Mouse (Mus musculus) liver, embryonic 15.5 days (tissue): ENCODE measurements around the gene Gm37240. TPM values are rescaled to one million over a fixed set of nuclear protein-coding genes. Genes with fewer than 3 reads are reported as not detected.
A peak's percentile ranks its signal among the peaks of the same experiment; 100 is the strongest.
"Not testable (repeated sequence)": the region's sequence is repeated elsewhere in the genome, so short reads cannot be mapped to it uniquely, and the experiment has no call there.

ENCODE experiments used
- ATAC-seq: fragments of 200-750 bp; cut with Nextera tagmentation; 2 replicates; pipeline ENCODE4 v1.8.0; 2017; ENCODE audit warnings: moderate number of reproducible peaks, mild to moderate bottlenecking, moderate library complexity; ENCODE audit not compliant: insufficient read depth
- H3K27ac ChIP-seq: fragments of 300-500 bp; sonication (generic); replicated peaks from 2 replicates; pipeline ENCODE4 v1.5.1; 2015; ENCODE audit warnings: mild to moderate bottlenecking, inconsistent platforms
- H3K27me3 ChIP-seq: fragments of 300-500 bp; sonication (generic); 2 replicates; pipeline ENCODE4 v1.6.1; 2015; ENCODE audit warnings: mild to moderate bottlenecking, inconsistent platforms
- H3K36me3 ChIP-seq: fragments of 300-500 bp; sonication (generic); replicated peaks from 2 replicates; pipeline ENCODE4 v1.6.1; 2015; ENCODE audit warnings: moderate library complexity, mild to moderate bottlenecking, inconsistent platforms
- H3K4me1 ChIP-seq: fragments of 300-500 bp; sonication (generic); replicated peaks from 2 replicates; pipeline ENCODE4 v1.6.1; 2015; ENCODE audit warnings: inconsistent platforms
- H3K4me2 ChIP-seq: fragments of 300-500 bp; sonication (generic); 2 replicates; pipeline ENCODE4 v1.6.1; 2015; ENCODE audit warnings: moderate library complexity, mild to moderate bottlenecking, inconsistent platforms
- H3K4me3 ChIP-seq: fragments of 300-500 bp; sonication (generic); replicated peaks from 2 replicates; pipeline ENCODE4 v1.5.1; 2015; ENCODE audit warnings: mild to moderate bottlenecking, inconsistent platforms
- H3K9ac ChIP-seq: fragments of 300-500 bp; sonication (generic); 2 replicates; pipeline ENCODE4 v1.6.1; 2015; ENCODE audit warnings: moderate library complexity, mild to moderate bottlenecking, inconsistent platforms
- H3K9me3 ChIP-seq: fragments of 300-500 bp; sonication (generic); replicated peaks from 2 replicates; pipeline ENCODE4 v1.6.1; 2016; ENCODE audit warnings: inconsistent platforms
- WGBS: fragments of 180-500 bp; shearing (Covaris S2); methylation state at CpG from one replicate; pipeline ENCODE4 v1.1.7; 2015; ENCODE audit warnings: mixed read lengths; ENCODE audit not compliant: insufficient replicate concordance; 5-methylcytosine and 5-hydroxymethylcytosine counted together
- polyA plus RNA-seq: library from polyadenylated mRNA; unstranded; fragments of >200 nt; fragmentation: Nextera tagmentation; extraction: Ambion mirVana; gene quantifications from 2 replicates; pipeline ENCODE4 v1.2.1, GENCODE M21; 2015

Gm37240 gene
- polyA plus RNA-seq, 1 experiment from 2014 or later: 0.24 TPM

GRCm38 (mm10) chr3:84870126-84870525 lies 1017.2 kb downstream of the Gm37240 start:
- H3K9me3 ChIP-seq: no peaks in the 10 kb centered on the region

GRCm38 (mm10) chr3:84867991-84868390 lies 1019.3 kb downstream of the Gm37240 start:
- ATAC-seq: no peak
- Histone ChIP-seq H3K9ac (no peak overlapping the region), H3K9me3 (no peaks in the 10 kb centered on the region), H3K36me3 (0 out of 2 replicates have a peak, but pooled peaks cover 7% of the 10 kb centered on the region), H3K4me2 (no peak overlapping the region), H3K4me1 (peaks cover 13% of the 10 kb centered on the region), H3K27ac (no peak overlapping the region), H3K27me3 (no peaks in the 10 kb centered on the region), H3K4me3 (no peak overlapping the region)
- 43% methylated on average over 1 of the region's 1 CpGs for WGBS

More at GRCm38 (mm10) chr3:84870126-84870525, 1017.2 kb downstream of the Gm37240 start:
- no peak overlapping the region for H3K4me3 ChIP-seq
- no peaks in the 10 kb centered on the region for H3K36me3 ChIP-seq
- no peak overlapping the region for H3K4me2 ChIP-seq
- H3K27ac ChIP-seq: no peak overlapping the region
- no peak for ATAC-seq
- no peak overlapping the region for H3K9ac ChIP-seq
- H3K27me3 ChIP-seq: no peaks in the 10 kb centered on the region
- H3K4me1 ChIP-seq: peaks cover 13% of the 10 kb centered on the region

- Histone ChIP-seq H3K9ac (no peak overlapping the region), H3K4me3 (no peak overlapping the region), H3K9me3 (no peaks in the 10 kb centered on the region), H3K36me3 (0 out of 2 replicates have a peak, but pooled peaks cover 7% of the 10 kb centered on the region), H3K4me2 (no peak overlapping the region), H3K27me3 (no peaks in the 10 kb centered on the region), H3K27ac (no peak overlapping the region), H3K4me1 (peaks cover 13% of the 10 kb centered on the region)
- WGBS: 47% methylated on average over 1 of the region's 1 CpGs
- no peak for ATAC-seq
Measured at GRCm38 (mm10) chr3:84867434-84867975, 1019.8 kb downstream of the Gm37240 start.

- H3K9ac ChIP-seq: no peak overlapping the region
- H3K27me3 ChIP-seq: no peaks in the 10 kb centered on the region
- H3K27ac ChIP-seq: no peak overlapping the region
- no peak overlapping the region for H3K4me3 ChIP-seq
- H3K4me2 ChIP-seq: no peak overlapping the region
- WGBS: 66% methylated on average over 4 of the region's 4 CpGs
- 0 out of 2 replicates have a peak, but pooled peaks cover 7% of the 10 kb centered on the region for H3K36me3 ChIP-seq
- H3K4me1 ChIP-seq: peaks cover 13% of the 10 kb centered on the region
- H3K9me3 ChIP-seq: no peaks in the 10 kb centered on the region
- peak; percentile 28; the same call in 1 of the 2 replicates for ATAC-seq
Measured at GRCm38 (mm10) chr3:84866866-84867265, 1020.5 kb downstream of the Gm37240 start.

GRCm38 (mm10) chr3:84865684-84866083 lies 1021.6 kb downstream of the Gm37240 start:
- no peaks in the 10 kb centered on the region for H3K9me3 ChIP-seq
- H3K27ac ChIP-seq: no peak overlapping the region
- no peak overlapping the region for H3K9ac ChIP-seq
- H3K4me1 ChIP-seq: peaks cover 15% of the 10 kb centered on the region
- no peak overlapping the region for H3K4me3 ChIP-seq
- H3K36me3 ChIP-seq: 0 out of 2 replicates have a peak, but pooled peaks cover 7% of the 10 kb centered on the region
- no peak for ATAC-seq
- 64% methylated on average over 3 of the region's 3 CpGs for whole genome bisulfite sequencing
- H3K27me3 ChIP-seq: no peaks in the 10 kb centered on the region
- H3K4me2 ChIP-seq: no peak overlapping the region

- not testable (repeated sequence) for H3K4me3 ChIP-seq, H3K27me3 ChIP-seq, H3K36me3 ChIP-seq, H3K27ac ChIP-seq, ATAC-seq, H3K9me3 ChIP-seq, H3K9ac ChIP-seq, H3K4me2 ChIP-seq
- 58% methylated on average over 3 of the region's 3 CpGs for WGBS
- peaks cover 15% of the 10 kb centered on the region for H3K4me1 ChIP-seq
Measured at GRCm38 (mm10) chr3:84861817-84862216, 1025.5 kb downstream of the Gm37240 start.

- H3K4me2 ChIP-seq: no peak overlapping the region
- no peak overlapping the region for H3K27ac ChIP-seq
- no peak overlapping the region for H3K4me3 ChIP-seq
- H3K9ac ChIP-seq: no peak overlapping the region
- WGBS: 62% methylated on average over 1 of the region's 1 CpGs
- H3K27me3 ChIP-seq: no peaks in the 10 kb centered on the region
- no peaks in the 10 kb centered on the region for H3K9me3 ChIP-seq
- peak; percentile 54; the same call in 1 of the 2 replicates for ATAC-seq
- H3K4me1 ChIP-seq: peaks cover 15% of the 10 kb centered on the region
- 0 out of 2 replicates have a peak, but pooled peaks cover 7% of the 10 kb centered on the region for H3K36me3 ChIP-seq
Measured at GRCm38 (mm10) chr3:84860669-84861068, 1026.6 kb downstream of the Gm37240 start.

GRCm38 (mm10) chr3:84854440-84854839 lies 1032.9 kb downstream of the Gm37240 start:
- Histone ChIP-seq H3K4me2 (no peak overlapping the region), H3K27ac (no peak overlapping the region), H3K36me3 (no peaks in the 10 kb centered on the region), H3K4me3 (no peak overlapping the region), H3K27me3 (no peaks in the 10 kb centered on the region), H3K4me1 (peaks cover 31% of the 10 kb centered on the region), H3K9me3 (no peaks in the 10 kb centered on the region), H3K9ac (no peak overlapping the region)
- ATAC-seq: no peak
- 55% methylated on average over 1 of the region's 1 CpGs for WGBS

GRCm38 (mm10) chr3:84852877-84853276 lies 1034.4 kb downstream of the Gm37240 start:
- Histone ChIP-seq H3K4me2 (no peak overlapping the region), H3K4me1 (peaks cover 30% of the 10 kb centered on the region), H3K9me3 (no peaks in the 10 kb centered on the region), H3K36me3 (no peaks in the 10 kb centered on the region), H3K27me3 (no peaks in the 10 kb centered on the region), H3K9ac (no peak overlapping the region), H3K4me3 (no peak overlapping the region), H3K27ac (no peak overlapping the region)
- 0 out of 2 replicates have a peak, but pooled peaks have one; percentile 9 for ATAC-seq
- WGBS: 42% methylated on average over 7 of the region's 7 CpGs

- peaks cover 31% of the 10 kb centered on the region for H3K4me1 ChIP-seq
- H3K9ac ChIP-seq: no peak overlapping the region
- no peak overlapping the region for H3K4me3 ChIP-seq
- no peak overlapping the region for H3K4me2 ChIP-seq
- no peak for ATAC-seq
- 59% methylated on average over 1 of the region's 1 CpGs for WGBS
- no peak overlapping the region for H3K27ac ChIP-seq
- no peaks in the 10 kb centered on the region for H3K36me3 ChIP-seq
- H3K27me3 ChIP-seq: no peaks in the 10 kb centered on the region
- H3K9me3 ChIP-seq: no peaks in the 10 kb centered on the region
Measured at GRCm38 (mm10) chr3:84851801-84852200, 1035.5 kb downstream of the Gm37240 start.

- Histone ChIP-seq H3K9me3 (no peaks in the 10 kb centered on the region), H3K9ac (no peak overlapping the region), H3K36me3 (no peaks in the 10 kb centered on the region), H3K27ac (no peak overlapping the region), H3K4me1 (peaks cover 31% of the 10 kb centered on the region), H3K27me3 (no peaks in the 10 kb centered on the region), H3K4me2 (no peak overlapping the region), H3K4me3 (no peak overlapping the region)
- no peak for ATAC-seq
- 72% methylated on average over 1 of the region's 1 CpGs for WGBS
Measured at GRCm38 (mm10) chr3:84850418-84850817, 1036.9 kb downstream of the Gm37240 start.

- H3K4me3 ChIP-seq: no peak overlapping the region
- no peaks in the 10 kb centered on the region for H3K9me3 ChIP-seq
- no peak for ATAC-seq
- H3K36me3 ChIP-seq: no peaks in the 10 kb centered on the region
- H3K27ac ChIP-seq: no peak overlapping the region
- WGBS: 35% methylated on average over 4 of the region's 4 CpGs
- H3K4me2 ChIP-seq: no peak overlapping the region
- peaks cover 24% of the 10 kb centered on the region for H3K4me1 ChIP-seq
- H3K9ac ChIP-seq: no peak overlapping the region
- H3K27me3 ChIP-seq: no peaks in the 10 kb centered on the region
Measured at GRCm38 (mm10) chr3:84848798-84849197, 1038.5 kb downstream of the Gm37240 start.
